Mouse (Mus musculus) liver, embryonic 14.5 days (tissue): ENCODE data around the gene Per1. TPM values are rescaled to one million over a fixed set of nuclear protein-coding genes. Genes with fewer than 3 reads are reported as not detected.

Source experiments
- ATAC-seq: fragments of 200-750 bp; cut with Nextera tagmentation; 2 replicates; pipeline ENCODE4 v1.8.0; 2017; ENCODE audit warnings: moderate number of reproducible peaks, mild to moderate bottlenecking, moderate library complexity; ENCODE audit not compliant: insufficient read depth
- DNase-seq, 3 experiments: peaks; one replicate each; pipeline ENCODE4 v3.0.0-alpha.2; 2012 to 2013; ENCODE audit warnings: low read depth in 3 of 3, low spot score in 3 of 3
- H3K27ac ChIP-seq: fragments of 300-500 bp; sonication (generic); 2 replicates; pipeline ENCODE4 v1.5.1; 2014; ENCODE audit warnings: moderate library complexity, mild to moderate bottlenecking, control low read depth, inconsistent platforms
- H3K27me3 ChIP-seq: fragments of 300-500 bp; sonication (generic); 2 replicates; pipeline ENCODE4 v1.6.1; 2014; ENCODE audit warnings: mild to moderate bottlenecking, low read length, moderate library complexity; ENCODE audit not compliant: control insufficient read depth, insufficient read depth
- H3K36me3 ChIP-seq: fragments of 300-500 bp; sonication (generic); replicated peaks from 2 replicates; pipeline ENCODE4 v1.6.1; 2014; ENCODE audit warnings: low read depth; ENCODE audit not compliant: control insufficient read depth, insufficient read depth
- H3K4me1 ChIP-seq, 2 experiments: fragments of 200-500 bp in 1 of 2; fragments of 300-500 bp in 1 of 2; sonication (generic) in 1 of 2; replicated peaks; 2 replicates each; pipeline ENCODE4 v1.6.1; 2012 to 2014; ENCODE audit warnings: antibody characterized with exemption in 1 of 2, inconsistent platforms in 1 of 2, low read length in 1 of 2; ENCODE audit not compliant: control insufficient read depth in 2 of 2, insufficient read depth in 2 of 2
- H3K4me2 ChIP-seq: fragments of 300-500 bp; sonication (generic); 2 replicates; pipeline ENCODE4 v1.6.1; 2014; ENCODE audit warnings: low read depth, mild to moderate bottlenecking, control low read depth, moderate library complexity
- H3K4me3 ChIP-seq, 2 experiments: fragments of 200-500 bp in 1 of 2; fragments of 300-500 bp in 1 of 2; sonication (generic) in 1 of 2; 2 replicates each; pipeline ENCODE4 v1.5.1; 2012 to 2014; ENCODE audit warnings: low read depth in 2 of 2, low read length in 2 of 2, mild to moderate bottlenecking in 2 of 2, control low read depth in 1 of 2, inconsistent platforms in 1 of 2, moderate library complexity in 1 of 2; ENCODE audit not compliant: insufficient read depth in 1 of 2
- H3K9ac ChIP-seq: fragments of 300-500 bp; sonication (generic); replicated peaks from 2 replicates; pipeline ENCODE4 v1.6.1; 2014; ENCODE audit warnings: mild to moderate bottlenecking, control low read depth, moderate library complexity
- H3K9me3 ChIP-seq: fragments of 300-500 bp; sonication (generic); 2 replicates; pipeline ENCODE4 v1.6.1; 2016; ENCODE audit warnings: low read length, mixed read lengths; ENCODE audit not compliant: control insufficient read depth
- CTCF ChIP-seq: IDR thresholded peaks from 2 replicates; pipeline ENCODE4 v1.5.1; 2016; ENCODE audit warnings: antibody characterized with exemption, low read depth, control low read depth
- EP300 ChIP-seq: IDR thresholded peaks from 2 replicates; pipeline ENCODE4 v1.6.1; 2016; ENCODE audit warnings: antibody characterized with exemption, low read depth
- WGBS: fragments of 180-500 bp; shearing (Covaris S2); extraction: QIAGEN DNeasy Blood & Tissue Kit; methylation state at CpG from one replicate; pipeline ENCODE4 v1.1.7; 2014; ENCODE audit not compliant: insufficient replicate concordance; 5-methylcytosine and 5-hydroxymethylcytosine counted together
- polyA plus RNA-seq, 2 experiments: library from polyadenylated mRNA; depleted of rRNA in 1 of 2; stranded (reverse) in 1 of 2; unstranded in 1 of 2; fragments of >200 nt; fragmentation: Nextera tagmentation in 1 of 2; extraction: Ambion mirVana in 1 of 2; gene quantifications; 2 replicates each; pipeline versions ENCODE4 v1.2.1 to v1.2.3; 2012 to 2014

Per1 gene
- polyA plus RNA-seq, 2 experiments: 1.9 to 4.2 TPM

DNA sequence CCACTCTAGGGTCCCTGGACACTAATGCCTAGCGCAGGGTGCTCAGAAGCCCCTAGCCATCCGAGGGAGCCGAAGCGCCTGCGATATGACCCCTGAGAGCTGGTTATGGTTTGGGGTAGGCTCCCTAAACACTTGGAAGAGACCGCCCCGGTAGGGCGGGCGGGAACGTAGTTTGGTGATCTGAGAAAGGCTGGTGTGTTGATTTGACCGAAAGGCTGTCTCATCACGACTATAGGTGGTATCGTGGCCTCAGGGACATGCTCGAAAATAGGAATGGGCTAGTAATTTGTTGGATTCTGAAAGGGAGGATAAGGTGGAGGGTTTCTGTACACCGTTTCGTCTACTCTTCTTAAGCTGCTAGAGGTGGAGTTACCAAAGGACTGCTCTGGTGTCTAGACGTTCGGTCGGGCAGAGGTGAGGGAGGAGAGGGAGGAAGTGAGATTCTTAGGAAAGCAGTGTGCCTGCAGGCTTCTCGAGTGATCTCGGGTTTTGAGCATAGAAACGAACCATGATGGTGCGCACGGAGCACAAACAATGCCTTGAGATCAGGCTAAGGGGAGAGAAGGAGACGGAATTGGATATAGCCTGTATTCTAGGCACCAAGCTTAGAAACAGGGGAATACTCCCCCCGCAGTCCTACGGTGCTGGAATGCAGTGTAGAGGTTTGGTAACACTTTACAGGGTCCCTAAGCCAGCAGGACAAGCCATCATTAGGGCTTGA is 654 bp downstream of the Per1 start:
- no peak for DNase-seq
- peak overlapping the region; percentile 72 for H3K9ac ChIP-seq
- peak overlapping the region; percentile 93 for H3K4me2 ChIP-seq
- peak overlapping the region; percentile 88 for H3K27ac ChIP-seq
- TF ChIP-seq EP300 (no peak), CTCF (no peak)
- WGBS: 1% methylated on average over 27 of the region's 27 CpGs
- H3K27me3 ChIP-seq: no peaks in the 10 kb centered on the region
- no peaks in the 10 kb centered on the region for H3K36me3 ChIP-seq
- peak overlapping the region; percentile 64 to 72 for H3K4me3 ChIP-seq
- no peak for ATAC-seq
- no peaks in the 10 kb centered on the region for H3K9me3 ChIP-seq
- peaks cover 38 to 48% of the 10 kb centered on the region in 2 experiments for H3K4me1 ChIP-seq

DNA sequence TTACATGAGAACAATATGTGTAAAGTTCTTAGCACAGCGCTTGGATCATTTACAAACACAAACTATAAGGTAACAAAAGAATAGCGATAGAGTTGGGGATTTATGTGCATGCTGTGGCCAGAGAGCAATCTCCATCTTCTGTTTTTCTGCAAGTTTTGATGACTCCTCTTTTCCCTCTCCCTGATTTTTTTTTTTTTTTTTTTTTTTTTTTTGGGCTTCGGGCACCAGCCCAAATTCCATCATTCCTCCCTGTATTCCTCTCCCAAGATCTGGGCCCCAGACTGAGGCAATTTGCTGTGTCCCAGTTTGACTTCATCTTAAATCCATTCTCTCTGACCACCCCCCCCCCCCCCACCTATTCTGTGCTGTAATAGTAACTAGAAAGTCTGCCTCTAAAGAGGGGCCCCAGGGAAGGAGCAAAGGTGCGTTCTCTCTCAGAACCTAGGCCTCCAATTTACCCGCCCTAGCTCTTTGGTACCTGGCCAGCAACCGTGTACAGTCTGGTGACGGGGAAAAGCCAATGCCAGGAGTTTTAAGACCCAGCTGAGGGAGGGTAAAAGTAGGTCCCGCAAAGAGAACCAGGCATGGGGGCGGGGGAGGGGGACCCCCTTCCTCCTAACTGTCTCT is 1.5 kb downstream of the Per1 start:
- Histone ChIP-seq H3K4me2 (peak overlapping the region; percentile 93), H3K27ac (peak overlapping the region; percentile 88), H3K9ac (peak overlapping the region; percentile 72), H3K4me3 (peak overlapping the region; percentile 64 to 72; a peak in 3 of 4 replicates), H3K4me1 (peaks cover 38 to 48% of the 10 kb centered on the region in 2 experiments), H3K9me3 (no peaks in the 10 kb centered on the region), H3K36me3 (no peaks in the 10 kb centered on the region), H3K27me3 (no peaks in the 10 kb centered on the region)
- DNase-seq (no peak), ATAC-seq (no peak)
- WGBS: 19% methylated on average over 9 of the region's 9 CpGs
- TF ChIP-seq CTCF (no peak), EP300 (no peak)

DNA sequence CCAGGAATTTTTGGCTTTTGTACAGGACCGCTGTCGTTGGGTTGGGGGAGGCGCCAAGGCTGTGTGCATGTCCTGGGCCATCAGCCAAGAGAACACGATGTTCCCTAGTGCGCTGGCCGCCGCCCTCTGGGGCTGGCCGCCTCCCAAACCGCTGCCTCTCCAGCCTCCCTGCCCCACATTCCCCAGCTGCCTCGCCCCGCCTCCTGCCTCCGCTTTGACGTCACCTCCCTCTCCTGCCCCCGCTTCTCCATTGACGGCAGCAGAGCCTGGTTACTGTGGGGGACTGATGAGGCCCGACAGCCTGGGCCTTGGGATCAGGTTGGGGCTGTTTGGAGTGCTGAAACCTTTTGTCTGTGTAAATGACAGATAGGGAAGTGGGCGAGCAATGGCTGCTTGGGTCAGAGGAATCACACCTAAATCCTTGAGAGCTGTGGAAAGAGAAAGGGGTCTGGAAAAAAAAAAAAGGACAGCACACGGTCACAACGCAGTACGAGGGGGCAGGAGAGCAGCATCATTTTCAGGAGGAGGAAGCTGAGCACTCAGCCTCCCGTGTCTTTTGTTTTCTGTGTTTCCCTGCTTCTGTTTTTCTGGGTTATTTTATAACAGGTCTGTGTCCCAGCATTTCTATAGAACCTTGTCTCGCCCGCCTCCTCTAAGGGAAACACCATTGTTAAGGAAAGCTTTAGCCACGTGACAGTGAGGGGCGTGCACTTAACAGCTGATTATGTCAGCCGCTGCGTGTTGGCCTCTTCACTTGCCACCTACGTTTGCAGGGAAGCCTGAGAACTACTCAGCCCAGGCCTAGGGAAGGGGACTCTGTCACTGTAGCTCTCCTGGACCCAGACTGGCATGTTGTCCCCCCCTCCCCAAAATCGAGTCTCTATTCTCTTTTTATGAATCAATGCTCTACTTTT is 2.2 kb downstream of the Per1 start:
- Histone ChIP-seq H3K27me3 (no peaks in the 10 kb centered on the region), H3K36me3 (no peaks in the 10 kb centered on the region), H3K9me3 (no peaks in the 10 kb centered on the region), H3K4me2 (peak overlapping the region; percentile 93), H3K27ac (peak overlapping the region; percentile 84), H3K9ac (peak overlapping the region; percentile 72), H3K4me3 (peak overlapping the region; percentile 39 to 64), H3K4me1 (peaks cover 38 to 48% of the 10 kb centered on the region in 2 experiments)
- ATAC-seq (peak; percentile 32), DNase-seq (peak; percentile 80 to 96 (median 83))
- WGBS: 2% methylated on average over 29 of the region's 29 CpGs
- TF ChIP-seq CTCF (0 out of 2 replicates have a peak, but pooled peaks have one; percentile 10), EP300 (peak; percentile 56; the same call in 1 of the 2 replicates)

DNA sequence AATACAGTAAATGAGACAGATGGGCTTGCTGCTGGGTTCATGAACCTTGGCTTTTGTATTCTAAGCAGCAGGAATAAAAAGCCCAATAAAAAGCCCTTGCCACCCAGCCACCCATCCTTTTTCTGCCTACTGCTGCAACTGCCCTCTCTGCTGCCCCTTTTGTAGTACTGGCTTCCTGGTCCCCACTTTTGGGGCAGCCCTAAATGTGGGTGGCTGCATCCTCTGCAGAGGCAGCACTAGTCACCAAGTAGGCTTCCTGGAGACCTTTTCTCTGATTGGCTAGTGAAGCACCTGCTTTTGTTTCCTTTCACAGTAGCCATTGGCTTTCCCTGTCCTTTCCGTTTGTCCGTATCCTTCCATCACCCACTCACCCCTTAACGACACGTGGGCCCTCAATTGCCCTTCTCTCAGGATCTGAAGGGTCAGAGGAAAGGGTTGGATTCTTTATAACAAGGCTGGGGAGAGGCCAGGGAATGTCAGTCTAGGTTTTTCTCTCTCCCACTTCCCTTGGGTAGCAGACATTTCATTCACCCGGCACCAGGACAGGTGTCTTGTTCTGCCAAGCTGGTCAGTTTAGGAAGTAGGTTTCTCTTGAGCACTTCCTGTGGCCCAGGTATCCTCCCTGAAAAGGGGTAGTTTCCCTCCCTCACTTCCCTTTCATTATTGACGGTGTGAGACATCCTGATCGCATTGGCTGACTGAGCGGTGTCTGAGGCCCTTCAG is 3.2 kb downstream of the Per1 start:
- no peaks in the 10 kb centered on the region for H3K9me3 ChIP-seq
- H3K4me1 ChIP-seq: peaks cover 38 to 48% of the 10 kb centered on the region in 2 experiments
- no peak for TF ChIP-seq CTCF
- no peak for TF ChIP-seq EP300
- H3K4me2 ChIP-seq: peak overlapping the region; percentile 93
- ATAC-seq (no peak), DNase-seq (no peak)
- no peak overlapping the region for H3K4me3 ChIP-seq
- H3K27ac ChIP-seq: peak overlapping the region; percentile 36
- H3K27me3 ChIP-seq: no peaks in the 10 kb centered on the region
- H3K9ac ChIP-seq: no peak overlapping the region; the same call in 1 of the 2 replicates
- WGBS: 29% methylated on average over 8 of the region's 8 CpGs
- H3K36me3 ChIP-seq: no peaks in the 10 kb centered on the region
